Mouse (Mus musculus) lung, embryonic 15.5 days (tissue): ENCODE results near the gene Sgta. TPM values are rescaled to one million over a fixed set of nuclear protein-coding genes. Genes with fewer than 3 reads are reported as not detected.

Experiments
- ATAC-seq: fragments of 200-750 bp; cut with Nextera tagmentation; 2 replicates; pipeline ENCODE4 v1.8.0; 2017; ENCODE audit warnings: moderate number of reproducible peaks, borderline replicate concordance; ENCODE audit not compliant: low FRiP score, low TSS enrichment; ENCODE audit errors: extremely low read depth
- H3K27ac ChIP-seq: fragments of 300-500 bp; sonication (generic); 2 replicates; pipeline ENCODE4 v1.5.1; 2015; ENCODE audit warnings: moderate library complexity, mild to moderate bottlenecking, inconsistent platforms
- H3K27me3 ChIP-seq: fragments of 300-500 bp; sonication (generic); 2 replicates; pipeline ENCODE4 v1.6.1; 2015; ENCODE audit warnings: inconsistent platforms
- H3K36me3 ChIP-seq: fragments of 300-500 bp; sonication (generic); 2 replicates; pipeline ENCODE4 v1.6.1; 2015; ENCODE audit warnings: inconsistent platforms
- H3K4me1 ChIP-seq: fragments of 300-500 bp; sonication (generic); 2 replicates; pipeline ENCODE4 v1.6.1; 2015; ENCODE audit warnings: inconsistent platforms
- H3K4me2 ChIP-seq: fragments of 300-500 bp; sonication (generic); 2 replicates; pipeline ENCODE4 v1.6.1; 2015; ENCODE audit warnings: inconsistent platforms, mild to moderate bottlenecking, moderate library complexity
- H3K4me3 ChIP-seq: fragments of 300-500 bp; sonication (generic); 2 replicates; pipeline ENCODE4 v1.5.1; 2015; ENCODE audit warnings: mild to moderate bottlenecking, inconsistent platforms
- H3K9ac ChIP-seq: fragments of 300-500 bp; sonication (generic); 2 replicates; pipeline ENCODE4 v1.6.1; 2015; ENCODE audit warnings: inconsistent platforms
- H3K9me3 ChIP-seq: fragments of 300-500 bp; sonication (generic); 2 replicates; pipeline ENCODE4 v1.6.1; 2016; ENCODE audit warnings: inconsistent platforms
- WGBS: fragments of 180-500 bp; shearing (Covaris S2); methylation state at CpG from one replicate; pipeline ENCODE4 v1.1.7; 2015; 5-methylcytosine and 5-hydroxymethylcytosine counted together
- polyA plus RNA-seq: library from polyadenylated mRNA; unstranded; fragments of >200 nt; fragmentation: Nextera tagmentation; extraction: Ambion mirVana; gene quantifications from 2 replicates; pipeline ENCODE4 v1.2.1, GENCODE M21; 2015

Gene Sgta
- polyA plus RNA-seq: 192 TPM in 2 replicates

- under 1% methylated on average over 48 of the region's 48 CpGs for WGBS
- Histone ChIP-seq H3K27ac (no peak within 1 kb of the TSS), H3K4me3 (peak within 1 kb of the TSS; percentile 77), H3K36me3 (no peaks in the 10 kb centered on the region), H3K9ac (peak within 1 kb of the TSS; percentile 81), H3K4me2 (peak within 1 kb of the TSS; percentile 80), H3K9me3 (no peaks in the 10 kb centered on the region), H3K4me1 (peaks cover 22% of the 10 kb centered on the region), H3K27me3 (no peaks in the 10 kb centered on the region)
- peak; percentile 96 for ATAC-seq
Measured at GRCm38 (mm10) chr10:81059603-81060543, at the start of gene Sgta. Sgta (minus strand) TSS chr10:81060181.

- peak; percentile 87 for ATAC-seq
Measured at GRCm38 (mm10) chr10:81106113-81106721, 46.2 kb upstream of the Sgta start.

GRCm38 (mm10) chr10:81105565-81106112 lies 45.7 kb upstream of the Sgta start, which contains the start of gene Map2k2:
Map2k2 (plus strand) TSS chr10:81105915.
- WGBS: under 1% methylated on average over 56 of the region's 56 CpGs
- peak within 1 kb of the TSS; percentile 99 for H3K4me3 ChIP-seq
- peak; percentile 95 for ATAC-seq
- peak within 1 kb of the TSS; percentile 100 for H3K27ac ChIP-seq
- no peaks in the 10 kb centered on the region for H3K27me3 ChIP-seq
- peaks cover 26% of the 10 kb centered on the region for H3K36me3 ChIP-seq
- H3K4me1 ChIP-seq: peaks cover 18% of the 10 kb centered on the region
- H3K9ac ChIP-seq: peak within 1 kb of the TSS; percentile 100
- H3K4me2 ChIP-seq: peak within 1 kb of the TSS; percentile 86
- no peaks in the 10 kb centered on the region for H3K9me3 ChIP-seq

More at GRCm38 (mm10) chr10:81106113-81106721, 46.2 kb upstream of the Sgta start:
- Histone ChIP-seq H3K27ac (peak overlapping the region; percentile 100), H3K4me1 (peaks cover 18% of the 10 kb centered on the region), H3K4me2 (peak overlapping the region; percentile 86), H3K9ac (peak overlapping the region; percentile 100), H3K9me3 (no peaks in the 10 kb centered on the region), H3K36me3 (peaks cover 32% of the 10 kb centered on the region), H3K4me3 (peak overlapping the region; percentile 99), H3K27me3 (no peaks in the 10 kb centered on the region)
- under 1% methylated on average over 35 of the region's 35 CpGs for WGBS

GRCm38 (mm10) chr10:81094931-81095678 lies 35.1 kb upstream of the Sgta start:
- no peak overlapping the region for H3K27ac ChIP-seq
- ATAC-seq: no peak; the same call in 1 of the 2 replicates
- 46% methylated on average over 9 of the region's 9 CpGs for WGBS
- H3K27me3 ChIP-seq: no peaks in the 10 kb centered on the region
- H3K4me2 ChIP-seq: no peak overlapping the region
- H3K9ac ChIP-seq: no peak overlapping the region
- no peak overlapping the region for H3K4me3 ChIP-seq
- H3K9me3 ChIP-seq: peaks cover 2% of the 10 kb centered on the region; the same call in 1 of the 2 replicates
- no peaks in the 10 kb centered on the region for H3K4me1 ChIP-seq
- H3K36me3 ChIP-seq: no peaks in the 10 kb centered on the region

GRCm38 (mm10) chr10:81092465-81093250 lies 32.7 kb upstream of the Sgta start:
- H3K4me3 ChIP-seq: no peak overlapping the region
- no peak overlapping the region for H3K9ac ChIP-seq
- no peaks in the 10 kb centered on the region for H3K27me3 ChIP-seq
- H3K4me2 ChIP-seq: no peak overlapping the region
- 0 out of 2 replicates have a peak, but pooled peaks cover 5% of the 10 kb centered on the region for H3K4me1 ChIP-seq
- H3K27ac ChIP-seq: no peak overlapping the region
- H3K36me3 ChIP-seq: no peaks in the 10 kb centered on the region
- ATAC-seq: no peak
- peaks cover 2% of the 10 kb centered on the region; the same call in 1 of the 2 replicates for H3K9me3 ChIP-seq
- WGBS: 46% methylated on average over 22 of the region's 22 CpGs

DNA sequence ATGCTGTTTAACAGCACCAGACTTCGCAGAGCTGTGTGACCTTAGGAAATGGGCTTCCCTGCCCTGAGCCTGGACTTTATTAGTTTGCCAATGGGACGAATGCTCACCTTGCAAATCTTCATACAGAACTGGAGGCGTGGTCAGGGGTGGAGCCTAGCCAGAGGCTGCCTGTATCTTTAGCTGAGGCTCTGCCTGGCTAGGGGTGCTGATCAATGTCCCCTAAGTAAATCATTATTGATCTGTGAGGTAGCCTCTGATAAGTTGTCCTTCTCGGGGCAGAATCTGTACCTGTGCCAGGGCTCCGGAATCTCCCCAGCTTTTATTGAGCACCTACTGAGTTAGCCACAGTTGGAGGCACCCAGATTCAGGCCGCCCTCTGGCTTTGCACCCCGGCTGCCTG lies 30.6 kb upstream of the Sgta start:
- Histone ChIP-seq H3K4me3 (no peak overlapping the region), H3K9ac (no peak overlapping the region), H3K36me3 (no peaks in the 10 kb centered on the region), H3K9me3 (no peaks in the 10 kb centered on the region), H3K27me3 (no peaks in the 10 kb centered on the region), H3K4me2 (no peak overlapping the region), H3K4me1 (0 out of 2 replicates have a peak, but pooled peaks cover 5% of the 10 kb centered on the region), H3K27ac (no peak overlapping the region)
- no peak for ATAC-seq
- WGBS: 67% methylated on average over 7 of the region's 7 CpGs

DNA sequence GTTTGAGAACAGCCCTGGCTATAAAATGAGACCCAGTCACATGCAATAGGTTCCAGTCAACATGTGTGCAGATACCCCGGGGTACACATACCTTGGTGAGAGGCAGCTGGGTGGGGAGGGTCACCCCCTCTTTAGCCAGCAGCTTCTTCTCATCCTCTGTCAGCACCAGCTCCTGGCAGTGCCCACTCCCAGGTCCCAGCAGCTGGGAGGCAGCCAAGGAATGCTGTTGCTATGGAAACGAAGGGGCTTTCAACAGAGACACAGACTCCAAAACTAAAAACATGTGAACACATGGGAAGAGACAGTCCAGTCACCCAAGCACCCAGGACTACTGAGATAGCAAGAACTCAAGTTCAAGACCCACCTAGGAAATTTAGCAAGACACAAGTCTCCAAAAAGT lies 29.2 kb upstream of the Sgta start:
- no peak overlapping the region for H3K4me2 ChIP-seq
- H3K27ac ChIP-seq: no peak overlapping the region
- ATAC-seq: no peak
- 49% methylated on average over 2 of the region's 2 CpGs for WGBS
- no peaks in the 10 kb centered on the region for H3K27me3 ChIP-seq
- 0 out of 2 replicates have a peak, but pooled peaks cover 5% of the 10 kb centered on the region for H3K4me1 ChIP-seq
- H3K9ac ChIP-seq: no peak overlapping the region
- H3K9me3 ChIP-seq: no peaks in the 10 kb centered on the region
- no peaks in the 10 kb centered on the region for H3K36me3 ChIP-seq
- no peak overlapping the region for H3K4me3 ChIP-seq

DNA sequence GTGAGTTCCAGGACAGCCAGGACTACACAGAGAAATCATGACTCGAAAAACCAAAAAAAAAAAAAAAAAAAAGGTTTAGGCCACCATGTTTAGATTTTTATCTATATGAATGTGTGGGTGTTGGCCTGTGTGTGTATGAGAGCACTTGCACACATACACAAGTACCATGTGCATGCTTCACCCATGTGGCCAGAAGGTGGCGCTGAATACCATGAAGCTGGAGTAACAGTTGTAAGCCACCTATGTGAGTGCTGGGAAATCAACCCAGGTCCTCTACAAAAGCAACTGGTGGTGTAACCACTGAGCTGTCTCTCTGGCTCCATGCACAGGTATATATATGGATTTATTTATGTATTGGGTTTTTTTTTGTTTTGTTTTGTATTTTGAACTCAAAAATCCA lies 27.0 kb upstream of the Sgta start:
- WGBS: 55% methylated on average over 2 of the region's 2 CpGs
- Histone ChIP-seq H3K9me3 (no peaks in the 10 kb centered on the region), H3K4me1 (0 out of 2 replicates have a peak, but pooled peaks cover 5% of the 10 kb centered on the region), H3K9ac (no peak overlapping the region), H3K4me3 (no peak overlapping the region), H3K4me2 (no peak overlapping the region), H3K27me3 (no peaks in the 10 kb centered on the region), H3K36me3 (peaks cover 9% of the 10 kb centered on the region), H3K27ac (no peak overlapping the region)
- ATAC-seq: no peak

DNA sequence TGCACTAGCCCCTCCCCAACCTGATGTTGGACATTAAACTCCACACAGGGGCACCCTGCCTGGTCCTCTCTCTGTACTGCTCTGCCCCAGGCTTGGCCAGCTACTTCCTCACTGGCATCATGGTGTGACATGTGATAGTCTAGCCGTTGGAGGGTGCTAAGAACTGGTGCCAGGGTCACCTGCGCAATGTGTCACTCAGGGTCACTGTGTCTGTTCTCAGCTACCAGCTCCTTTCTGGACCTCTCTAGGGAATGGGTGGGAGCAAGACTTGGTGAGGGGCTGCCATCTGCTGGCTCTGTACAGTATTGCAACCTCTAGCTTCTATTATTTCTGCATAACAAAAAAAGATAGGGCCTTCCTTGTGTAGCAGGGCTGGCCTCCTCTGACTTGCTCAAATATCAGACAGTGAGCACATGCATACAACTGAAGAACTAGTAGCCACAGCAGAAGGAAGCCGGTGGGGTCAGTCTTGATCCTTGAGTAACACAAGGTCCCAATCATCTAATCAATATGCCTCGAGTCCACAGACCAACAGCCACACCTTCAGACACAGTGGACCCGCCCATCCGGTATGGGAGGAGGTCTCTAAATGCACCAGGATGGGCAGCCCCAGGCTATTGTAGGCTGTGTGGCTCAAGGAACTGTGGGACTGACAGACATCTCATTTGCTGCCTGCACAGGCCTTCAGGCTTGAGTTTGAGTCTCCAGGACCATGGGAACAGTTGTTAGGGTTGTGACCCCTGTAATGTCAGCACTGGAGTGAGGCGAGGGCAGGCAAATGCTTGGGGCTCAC lies 22.4 kb upstream of the Sgta start:
- Histone ChIP-seq H3K9me3 (no peaks in the 10 kb centered on the region), H3K27me3 (no peaks in the 10 kb centered on the region), H3K4me2 (no peak overlapping the region), H3K4me3 (no peak overlapping the region), H3K9ac (no peak overlapping the region), H3K27ac (no peak overlapping the region), H3K36me3 (peaks cover 53% of the 10 kb centered on the region), H3K4me1 (no peaks in the 10 kb centered on the region)
- WGBS: 70% methylated on average over 7 of the region's 7 CpGs
- ATAC-seq: peak; percentile 29; the same call in 1 of the 2 replicates

DNA sequence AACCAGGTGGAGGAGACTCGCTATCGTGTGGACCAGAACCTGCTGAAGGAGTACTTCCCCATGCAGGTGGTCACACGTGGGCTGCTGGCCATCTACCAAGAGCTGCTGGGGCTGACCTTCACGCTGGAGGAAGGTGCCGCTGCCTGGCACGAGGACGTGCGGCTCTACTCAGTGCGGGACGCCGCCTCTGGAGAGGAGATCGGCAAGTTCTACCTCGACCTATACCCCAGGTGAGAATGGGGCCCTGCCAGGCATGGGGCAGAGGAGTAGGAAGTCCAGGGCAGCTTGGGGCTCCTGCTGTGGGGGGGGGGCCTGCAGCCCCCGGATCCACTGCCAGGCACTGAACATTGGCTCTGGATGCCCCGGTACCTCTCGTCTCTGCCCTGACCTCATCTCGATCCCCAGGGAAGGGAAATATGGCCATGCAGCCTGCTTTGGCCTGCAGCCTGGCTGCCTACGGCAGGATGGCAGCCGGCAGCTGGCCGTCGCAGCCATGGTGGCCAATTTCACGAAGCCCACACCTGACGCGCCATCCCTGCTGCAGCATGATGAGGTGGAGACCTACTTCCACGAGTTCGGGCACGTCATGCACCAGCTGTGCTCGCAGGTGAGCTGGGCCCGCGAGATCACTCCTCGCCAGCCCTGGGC lies 20.2 kb upstream of the Sgta start:
- Histone ChIP-seq H3K4me3 (no peak overlapping the region), H3K9me3 (no peaks in the 10 kb centered on the region), H3K27me3 (no peaks in the 10 kb centered on the region), H3K36me3 (peaks cover 53% of the 10 kb centered on the region), H3K27ac (no peak overlapping the region), H3K4me1 (no peaks in the 10 kb centered on the region), H3K9ac (no peak overlapping the region), H3K4me2 (no peak overlapping the region)
- 92% methylated on average over 31 of the region's 31 CpGs for WGBS
- ATAC-seq: no peak
